Mouse (Mus musculus) large intestine, adult 2 months (tissue): ENCODE measurements around the gene Prdm16. TPM values are rescaled to one million over a fixed set of nuclear protein-coding genes. Genes with fewer than 3 reads are reported as not detected.

Source experiments
- DNase-seq: peaks from one replicate; pipeline ENCODE4 v3.0.0-alpha.2; 2012; ENCODE audit warnings: low read depth, low spot score
- WGBS: fragments of 180-500 bp; shearing (Covaris S2); methylation state at CpG from one replicate; pipeline ENCODE4 v1.1.7; 2018; 5-methylcytosine and 5-hydroxymethylcytosine counted together
- polyA plus RNA-seq: library from polyadenylated mRNA; depleted of rRNA; stranded (reverse); fragments of >200 nt; gene quantifications from 2 replicates; pipeline ENCODE4 v1.2.3, GENCODE M21; 2012

The Prdm16 gene
- polyA plus RNA-seq, 1 experiment: 2.7 TPM

DNA sequence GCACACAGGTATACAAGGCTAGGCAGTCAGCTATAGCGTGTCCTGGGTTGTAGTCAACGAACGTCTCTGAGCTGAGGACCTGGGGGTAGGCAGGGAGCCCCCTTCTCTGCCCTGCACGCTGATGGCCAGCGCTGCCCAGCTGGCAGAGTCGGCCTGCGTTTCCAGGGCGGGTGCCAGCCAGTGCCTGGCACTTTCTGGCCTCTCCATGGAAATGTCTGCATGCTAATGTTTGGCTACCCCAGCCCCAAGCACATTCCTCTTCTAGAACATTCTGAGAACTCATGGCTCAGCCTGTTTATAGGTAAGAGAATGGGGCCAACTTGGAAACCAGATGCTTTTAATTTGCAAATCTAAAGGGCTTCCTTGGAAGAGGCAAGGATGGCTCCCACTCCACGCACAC lies 186.2 kb downstream of the Prdm16 start:
- WGBS: 82% methylated on average over 9 of the region's 9 CpGs
- DNase-seq: no peak

DNA sequence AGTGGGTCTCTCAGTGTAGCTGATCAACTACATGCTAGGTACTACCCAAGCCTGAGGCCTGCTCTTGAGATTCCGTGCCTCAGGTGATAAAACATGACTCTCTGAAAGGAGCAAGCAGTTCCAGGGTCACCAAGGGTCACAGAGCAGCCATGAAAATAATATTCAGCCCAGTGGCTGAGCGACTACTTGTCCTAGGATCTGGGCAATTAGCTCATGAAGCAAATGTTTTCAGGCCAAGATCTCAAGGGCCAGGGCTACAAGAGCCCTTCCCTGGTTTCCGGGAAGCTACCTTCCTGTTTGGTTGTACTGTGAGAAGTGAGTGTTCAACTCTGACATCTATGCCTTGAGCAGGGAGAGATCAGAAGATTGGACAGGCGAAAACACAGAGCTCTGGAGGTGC lies 186.6 kb downstream of the Prdm16 start:
- DNase-seq: no peak

DNA sequence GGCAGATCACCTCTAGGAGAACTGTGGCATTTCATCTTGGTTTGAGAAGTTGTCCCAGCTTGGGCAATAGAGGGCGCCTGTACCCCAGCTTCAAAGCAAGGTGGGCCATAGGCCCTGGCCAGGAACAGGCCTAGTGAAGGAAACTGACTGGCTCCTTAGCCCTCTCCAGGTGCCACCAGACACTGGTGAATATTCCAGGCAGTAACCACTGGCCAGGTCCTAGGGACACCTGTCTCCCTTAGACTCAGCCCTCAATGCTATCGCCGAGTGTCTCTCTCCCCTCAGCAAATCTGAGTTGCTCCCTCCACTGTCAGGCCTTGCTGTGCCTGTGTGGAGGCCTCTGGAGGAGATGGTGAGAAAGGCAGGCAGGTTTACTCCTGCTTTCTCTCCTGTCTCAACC lies 187.3 kb downstream of the Prdm16 start:
- no peak for DNase-seq
- WGBS: 47% methylated on average over 3 of the region's 3 CpGs

More for the DNA sequence above, 186.6 kb downstream of the Prdm16 start:
- WGBS: 84% methylated on average over 4 of the region's 4 CpGs

DNA sequence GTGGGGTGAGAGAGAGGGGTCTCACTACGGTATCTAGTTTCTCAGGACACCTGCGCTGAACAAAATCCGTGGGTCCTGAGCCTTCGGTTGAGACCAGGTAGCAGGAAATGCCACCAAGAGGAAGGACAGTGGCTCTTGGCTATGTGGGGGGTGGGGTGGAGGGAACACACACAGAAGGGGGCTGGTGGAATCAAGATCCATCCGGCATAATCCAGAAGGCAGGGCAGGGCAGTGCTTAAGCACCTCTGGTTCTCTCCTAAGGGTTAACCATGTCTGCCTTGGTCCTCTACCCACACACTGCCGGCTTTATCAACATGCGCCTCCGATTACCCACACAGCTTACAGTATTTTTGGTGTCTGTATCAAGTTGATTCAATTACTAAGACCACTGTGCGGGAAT lies 191.0 kb downstream of the Prdm16 start:
- whole genome bisulfite sequencing: 69% methylated on average over 9 of the region's 9 CpGs
- DNase-seq: no peak

DNA sequence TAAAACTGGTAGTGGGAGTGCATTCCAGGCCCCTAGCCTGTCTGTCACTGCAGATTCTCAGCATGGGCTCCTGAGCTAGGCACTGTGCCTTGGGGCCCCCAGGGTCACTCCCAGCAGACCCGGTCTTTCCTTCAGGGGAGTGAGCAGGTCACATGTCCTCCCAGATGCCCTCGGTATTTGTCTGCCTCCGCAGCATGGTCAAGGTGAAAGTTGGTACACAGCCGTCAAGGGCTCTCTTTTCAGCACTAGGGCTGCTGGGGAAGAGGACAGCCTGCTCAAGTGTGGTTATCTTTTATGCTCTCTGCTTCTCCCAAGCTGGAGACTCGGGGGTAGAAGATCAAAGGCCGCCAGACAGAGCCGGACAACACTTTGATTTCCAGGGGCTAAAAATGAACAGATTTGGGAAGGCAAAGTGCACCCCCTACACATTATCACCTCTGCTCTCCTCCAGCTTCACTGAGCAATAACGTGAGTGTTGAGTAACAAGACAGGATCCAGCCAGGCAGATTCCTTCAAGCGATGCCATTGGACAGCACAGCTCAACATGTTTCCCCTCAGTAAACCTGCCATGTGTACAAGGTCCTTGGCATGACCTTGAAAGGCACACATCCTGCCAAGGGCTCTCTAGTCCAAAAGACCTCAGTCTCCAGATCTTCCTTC lies 193.9 kb downstream of the Prdm16 start:
- WGBS: 38% methylated on average over 9 of the region's 9 CpGs
- DNase-seq: no peak

DNA sequence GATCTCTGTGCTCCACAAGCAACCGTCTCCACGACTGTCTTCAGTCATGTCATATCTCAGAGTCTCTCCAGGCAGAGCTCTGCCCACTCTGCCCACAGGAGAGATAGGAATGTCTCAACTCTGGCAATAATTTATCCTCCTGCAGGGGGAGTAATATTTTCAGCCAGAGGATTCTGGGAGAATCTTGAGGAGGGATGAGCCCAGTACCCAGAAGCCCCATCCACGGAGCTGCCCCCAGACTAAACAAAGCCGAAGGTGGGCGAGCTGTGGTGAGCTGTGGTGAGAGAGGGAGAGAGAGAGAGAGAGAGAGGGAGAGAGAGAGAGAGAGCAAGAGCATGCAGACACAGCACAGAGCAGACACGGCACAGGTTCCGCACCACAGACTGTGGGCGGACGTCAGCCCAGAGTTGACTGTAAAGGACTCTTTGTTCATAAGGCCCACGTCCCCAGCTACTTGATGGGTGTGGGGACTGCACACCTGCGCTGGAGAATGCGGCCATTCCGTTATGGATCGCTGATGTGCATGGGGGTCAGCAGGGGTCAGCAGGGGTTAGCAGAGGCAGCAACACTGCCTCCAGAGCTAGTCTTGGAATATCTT lies 197.1 kb downstream of the Prdm16 start:
- 67% methylated on average over 14 of the region's 14 CpGs for WGBS
- no peak for DNase-seq

DNA sequence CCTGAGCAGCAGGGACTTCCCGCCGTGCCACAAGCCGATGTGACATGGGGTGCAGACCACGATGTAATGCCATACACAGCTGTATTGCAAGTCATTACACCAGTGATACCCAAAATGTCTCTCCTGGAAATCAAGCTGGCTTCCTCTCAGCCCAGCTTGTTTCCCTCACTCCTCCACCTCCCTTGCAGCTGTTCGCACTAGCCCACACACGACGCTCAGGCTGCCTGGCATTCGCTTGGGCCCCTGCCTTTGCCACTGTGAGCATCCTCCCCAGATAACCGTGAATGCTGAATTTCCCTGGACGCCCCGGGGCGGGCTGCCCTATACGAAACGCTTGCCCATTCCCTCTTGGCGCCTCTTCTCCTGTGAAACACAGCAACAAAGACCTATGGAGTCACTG lies 198.1 kb downstream of the Prdm16 start:
- WGBS: 83% methylated on average over 15 of the region's 15 CpGs

DNA sequence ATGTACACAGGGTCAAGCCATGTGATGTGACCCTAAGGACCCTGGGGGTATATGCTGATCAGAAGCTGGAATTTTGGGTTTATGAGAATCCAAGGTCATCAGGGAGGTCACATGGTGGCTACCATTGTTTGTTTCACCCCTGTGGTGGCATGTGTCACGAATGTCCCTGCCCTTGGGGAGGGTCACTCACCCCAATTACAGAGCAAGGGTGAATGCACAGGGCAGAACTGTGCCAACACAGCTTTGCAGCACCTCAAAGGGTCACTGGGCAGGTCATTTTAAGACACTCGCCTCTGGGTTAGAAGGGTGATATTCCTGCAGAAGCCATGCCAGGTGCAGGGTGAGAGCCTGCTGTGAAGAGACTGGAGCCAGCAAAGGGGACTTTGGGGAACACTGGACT lies 206.9 kb downstream of the Prdm16 start:
- 61% methylated on average over 2 of the region's 2 CpGs for WGBS

More for the DNA sequence above, 198.1 kb downstream of the Prdm16 start:
- no peak for DNase-seq

DNA sequence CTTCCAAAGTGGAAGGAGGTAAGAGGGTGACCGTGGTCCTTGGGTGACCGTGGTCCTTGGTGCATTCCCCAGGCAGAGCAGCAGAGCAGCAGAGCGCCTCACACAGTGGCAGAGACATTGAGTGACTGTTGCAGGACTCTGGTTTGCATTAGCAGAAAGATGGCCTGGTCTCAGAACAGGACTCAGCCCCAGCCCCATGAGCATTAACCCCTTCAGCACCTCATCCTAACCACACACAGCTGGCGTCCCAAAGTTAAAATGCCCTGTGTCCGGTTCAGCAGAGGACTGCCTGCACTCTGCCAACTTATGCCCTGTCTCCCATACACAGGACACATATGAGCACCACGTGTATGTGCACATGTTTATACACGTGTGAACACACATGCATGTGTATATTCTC lies 209.8 kb downstream of the Prdm16 start:
- 82% methylated on average over 7 of the region's 7 CpGs for WGBS
- DNase-seq: no peak

More for the DNA sequence above, 206.9 kb downstream of the Prdm16 start:
- no peak for DNase-seq

DNA sequence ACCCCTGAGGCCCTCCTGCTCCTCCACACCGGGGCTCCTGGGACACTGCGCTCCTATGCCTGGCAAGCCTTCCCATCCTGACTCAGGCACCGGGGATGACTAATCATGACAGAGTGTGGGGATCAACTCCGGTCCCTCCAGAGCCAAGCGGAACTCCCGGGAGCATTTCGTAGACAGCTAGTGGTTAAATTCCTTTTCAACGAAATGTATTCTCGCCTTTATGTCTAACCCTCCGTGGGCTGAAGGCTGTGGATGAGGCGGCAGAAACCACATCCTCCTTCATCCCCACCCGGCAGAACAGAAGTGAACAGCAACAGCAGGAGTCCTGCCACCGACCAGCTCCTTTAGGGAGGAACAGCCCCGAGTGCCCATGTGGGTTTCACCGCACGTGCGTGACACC lies 211.4 kb downstream of the Prdm16 start:
- DNase-seq: no peak
- WGBS: 70% methylated on average over 17 of the region's 17 CpGs

DNA sequence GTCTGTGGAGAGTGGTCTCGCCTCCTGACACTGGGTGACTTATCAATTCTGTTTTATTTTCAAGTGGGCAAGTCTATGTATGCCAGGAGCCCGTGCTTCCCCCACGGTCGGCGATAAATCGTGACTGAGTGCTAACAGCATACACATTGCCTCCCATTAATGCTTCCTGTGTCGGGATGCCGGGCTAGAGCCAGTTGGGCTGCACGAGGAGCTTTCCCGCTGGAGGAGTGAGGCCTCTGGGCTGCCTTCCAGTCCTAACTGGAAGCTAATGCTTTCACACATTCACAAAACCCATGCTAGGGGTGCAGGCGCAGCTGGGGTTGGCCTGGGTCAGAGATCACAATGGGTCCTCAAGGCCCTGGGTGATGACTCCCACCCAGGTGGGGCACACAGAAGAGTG lies 212.0 kb downstream of the Prdm16 start:
- no peak for DNase-seq

DNA sequence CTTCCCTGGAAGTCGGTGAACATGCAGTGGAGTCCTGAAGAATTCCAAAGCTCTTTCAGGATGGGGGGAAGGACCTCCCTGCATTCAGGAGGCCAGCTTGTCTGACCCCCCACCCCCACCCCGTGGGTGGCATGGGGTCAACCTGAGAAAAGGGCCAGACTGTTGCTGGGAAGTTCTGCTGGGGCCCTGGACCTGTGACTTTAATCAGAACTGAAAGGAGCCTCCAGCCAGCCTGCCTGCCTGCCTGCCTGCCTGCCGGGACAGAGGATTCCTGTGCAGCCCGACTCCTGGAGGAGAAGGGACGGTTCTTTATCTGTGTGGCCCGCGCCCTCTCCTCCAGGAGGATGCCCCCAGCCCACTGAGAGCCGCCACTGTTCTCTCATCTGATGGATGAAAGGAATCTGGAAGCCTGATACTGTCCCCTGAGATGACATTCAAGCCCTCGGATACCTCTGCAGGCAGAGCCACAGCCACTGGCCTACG lies 214.2 kb downstream of the Prdm16 start:
- 49% methylated on average over 10 of the region's 10 CpGs for WGBS
- no peak for DNase-seq

More for the DNA sequence above, 212.0 kb downstream of the Prdm16 start:
- WGBS: 63% methylated on average over 11 of the region's 11 CpGs

DNA sequence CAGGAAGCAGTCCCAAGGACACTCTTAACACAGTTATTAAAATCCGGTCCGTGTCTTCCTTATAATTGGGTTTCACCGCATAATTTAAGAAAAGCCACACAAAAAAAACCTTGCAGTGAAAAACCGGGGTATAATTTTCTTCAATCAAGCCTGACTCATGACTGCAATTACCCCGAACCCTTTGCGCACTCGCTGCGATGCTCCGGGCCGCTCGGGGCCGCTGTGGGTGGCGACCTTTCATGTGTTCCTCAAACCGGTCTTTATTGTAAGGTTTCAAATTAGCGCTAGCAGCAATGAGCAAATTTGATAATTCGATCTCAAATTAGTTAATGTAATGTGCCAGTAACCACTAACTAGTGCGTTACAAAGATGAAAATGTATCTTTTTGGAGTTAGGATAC lies 215.9 kb downstream of the Prdm16 start:
- no peak for DNase-seq
- WGBS: 93% methylated on average over 17 of the region's 17 CpGs

DNA sequence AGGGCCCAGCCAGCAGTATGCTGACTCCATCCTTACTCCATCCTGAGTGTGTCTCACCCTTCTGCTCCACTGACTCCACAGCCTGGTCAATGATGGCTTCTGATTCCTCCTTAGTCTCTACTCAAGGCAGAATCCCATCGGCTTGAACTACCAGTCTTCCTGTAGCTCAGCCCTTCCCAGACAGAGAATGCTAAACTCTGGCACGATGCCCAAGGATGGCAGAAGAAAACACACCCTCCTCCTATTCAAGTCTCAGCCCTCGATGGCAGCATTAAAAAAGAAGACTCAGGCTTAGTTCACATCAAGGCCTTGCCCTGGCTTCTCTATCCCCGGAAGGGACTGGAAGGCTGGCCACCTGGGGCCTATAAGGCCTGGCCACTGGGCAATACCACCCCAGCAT lies 216.9 kb downstream of the Prdm16 start:
- no peak for DNase-seq
- WGBS: 47% methylated on average over 4 of the region's 4 CpGs

DNA sequence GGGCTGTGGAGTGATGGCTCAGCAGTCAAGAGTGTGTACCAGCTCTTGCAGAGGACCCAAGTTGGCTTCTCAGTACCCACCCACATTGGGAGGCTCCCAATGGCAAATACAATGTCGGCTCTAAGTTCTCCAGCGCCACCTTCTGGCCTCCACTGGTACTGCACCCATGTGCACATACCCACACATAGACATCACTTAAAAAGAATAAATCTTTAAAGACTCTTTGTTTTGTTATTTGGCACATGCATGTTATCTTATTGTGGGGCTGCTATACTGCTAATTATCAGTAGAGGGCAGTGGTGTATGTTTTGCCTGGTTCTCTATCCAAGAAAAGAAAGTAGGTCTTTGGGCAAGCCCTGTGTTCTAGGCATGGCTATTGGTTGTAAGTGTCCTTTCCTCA lies 217.7 kb downstream of the Prdm16 start:
- 18% methylated on average over 2 of the region's 2 CpGs for WGBS
- DNase-seq: no peak

DNA sequence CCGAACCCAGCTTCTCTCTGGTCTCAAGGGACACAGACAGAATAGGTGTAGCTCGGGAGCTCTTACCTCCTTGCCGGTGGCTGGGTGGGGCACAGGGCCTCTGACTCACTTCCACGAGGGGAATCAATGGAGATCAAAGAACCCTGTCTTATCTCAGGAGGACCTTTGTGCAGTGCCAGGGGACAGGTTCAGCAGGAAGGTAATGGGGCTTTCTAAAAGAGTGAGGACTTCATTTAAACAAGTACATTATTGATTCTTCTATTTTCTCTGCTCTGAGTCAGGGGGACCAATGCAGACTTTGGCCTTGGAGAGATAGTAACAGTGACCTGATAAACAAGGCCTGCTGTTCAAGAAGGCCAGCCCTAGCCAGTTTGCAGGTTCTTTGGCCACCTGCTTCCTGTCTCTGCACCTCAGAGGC lies 218.3 kb downstream of the Prdm16 start:
- no peak for DNase-seq
- WGBS: 17% methylated on average over 4 of the region's 4 CpGs

DNA sequence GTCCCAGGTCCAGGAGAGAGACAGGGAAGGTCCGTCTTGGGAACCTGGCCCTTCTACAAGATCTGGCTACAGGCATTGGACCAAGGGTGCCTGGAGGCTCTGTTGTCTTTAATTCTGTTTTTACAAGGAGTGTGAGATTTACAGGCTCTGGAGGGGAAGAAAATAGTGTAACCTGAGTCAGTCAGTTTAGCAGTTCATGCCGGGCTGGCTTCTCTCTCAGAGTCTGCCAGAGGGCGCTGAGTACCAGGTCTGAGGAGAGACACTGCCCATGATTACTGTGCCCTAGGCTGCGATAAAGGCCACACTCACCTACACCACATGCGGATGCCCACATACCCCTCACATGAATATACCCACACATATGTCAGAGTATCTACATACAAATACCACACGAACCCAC lies 219.9 kb downstream of the Prdm16 start:
- 61% methylated on average over 6 of the region's 6 CpGs for WGBS

DNA sequence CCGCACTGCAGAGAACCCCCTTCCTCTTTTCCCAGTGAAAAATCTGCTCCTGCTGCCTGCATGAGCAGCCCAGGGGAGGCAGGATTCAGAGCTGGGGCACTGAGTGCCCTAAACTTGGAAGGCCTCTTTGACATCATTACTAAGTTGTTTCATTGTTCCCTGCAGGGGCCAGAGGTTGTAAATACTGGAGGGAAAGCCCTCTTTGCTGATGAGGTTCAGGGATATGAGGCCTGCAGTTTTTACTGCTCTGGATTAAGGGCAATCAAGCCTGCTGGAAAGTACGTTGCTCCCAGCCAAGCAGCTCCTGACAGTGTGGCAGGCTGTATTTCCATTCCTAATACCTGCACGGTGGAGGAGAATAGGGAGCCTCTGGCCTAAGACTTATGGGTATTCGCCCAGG lies 221.8 kb downstream of the Prdm16 start:
- DNase-seq: no peak
- 29% methylated on average over 4 of the region's 4 CpGs for WGBS

More for the DNA sequence above, 219.9 kb downstream of the Prdm16 start:
- no peak for DNase-seq

DNA sequence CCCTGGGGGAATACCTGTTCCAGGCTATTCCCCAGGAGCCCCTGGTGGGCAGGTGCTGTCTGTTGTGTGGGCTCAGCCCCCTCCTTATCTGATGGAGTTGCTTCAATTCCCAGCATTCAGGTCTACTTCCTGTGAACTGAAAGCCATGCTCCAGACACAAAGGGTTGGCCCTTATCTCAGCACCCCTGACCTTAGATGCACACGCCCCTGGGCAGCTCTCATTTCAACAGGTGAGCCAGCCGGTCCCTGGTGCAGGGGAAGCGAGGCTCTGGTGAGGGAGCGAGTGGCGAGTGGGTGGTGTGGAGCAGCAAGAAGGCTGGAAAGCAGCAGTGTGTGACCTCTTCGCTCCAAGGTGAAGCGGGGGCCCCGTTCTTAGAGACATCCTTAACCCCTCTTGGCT lies 226.1 kb downstream of the Prdm16 start:
- 44% methylated on average over 8 of the region's 8 CpGs for WGBS
- no peak for DNase-seq

DNA sequence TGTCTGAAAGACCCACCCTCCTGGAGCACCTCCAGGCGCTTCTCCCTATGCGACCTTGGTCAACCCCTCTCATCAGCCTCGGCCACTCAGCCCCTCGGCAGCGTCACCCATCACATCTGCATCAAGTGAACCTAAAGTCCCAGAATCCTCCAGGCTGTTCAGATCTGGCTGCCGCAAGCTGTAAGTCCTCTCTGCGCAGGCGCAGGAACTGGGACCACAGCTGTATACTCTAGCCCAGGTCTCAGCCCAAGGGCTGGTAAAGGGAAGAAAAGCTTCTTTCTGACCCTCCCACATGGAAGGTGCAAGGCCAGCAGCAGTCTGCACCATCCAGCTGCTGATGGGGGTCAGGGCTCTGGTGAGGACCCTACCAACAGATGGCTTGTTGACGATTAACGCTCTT lies 226.8 kb downstream of the Prdm16 start:
- 56% methylated on average over 10 of the region's 10 CpGs for WGBS
- no peak for DNase-seq

DNA sequence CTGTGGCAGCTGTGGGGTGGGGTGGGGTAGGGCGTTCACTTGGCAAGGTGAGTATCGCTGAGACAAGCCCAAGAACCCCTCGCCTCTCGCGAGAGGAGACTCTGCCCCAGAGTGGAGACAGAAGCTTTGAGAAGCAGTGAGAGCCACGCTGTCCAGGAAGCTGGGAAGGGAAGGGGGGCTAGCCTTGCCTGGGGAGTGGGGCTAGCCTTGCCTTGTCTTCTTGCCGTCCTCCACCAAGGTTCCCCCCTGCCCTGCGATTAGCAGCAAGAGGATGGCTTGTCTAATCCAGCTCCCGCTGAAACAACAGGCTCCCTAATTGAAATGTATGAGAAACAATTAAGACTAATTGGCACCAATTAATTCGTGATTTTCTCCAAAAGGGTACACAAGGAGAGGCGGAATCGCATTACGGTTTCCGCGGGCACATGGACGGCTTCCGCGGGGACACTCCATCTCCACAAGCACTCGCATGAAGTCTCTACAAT lies 227.4 kb downstream of the Prdm16 start:
- no peak for DNase-seq
- 32% methylated on average over 19 of the region's 19 CpGs for WGBS
